Mouse (Mus musculus) 416B (cell line): ENCODE measurements around the gene Gm17631.
"Not testable (repeated sequence)": the region's sequence is repeated elsewhere in the genome, so short reads cannot be mapped to it uniquely, and the experiment has no call there.

Source experiments
- DNase-seq: peaks from one replicate; pipeline ENCODE4 v3.0.0; 2011; ENCODE audit warnings: low read depth

The Gm17631 gene

DNA sequence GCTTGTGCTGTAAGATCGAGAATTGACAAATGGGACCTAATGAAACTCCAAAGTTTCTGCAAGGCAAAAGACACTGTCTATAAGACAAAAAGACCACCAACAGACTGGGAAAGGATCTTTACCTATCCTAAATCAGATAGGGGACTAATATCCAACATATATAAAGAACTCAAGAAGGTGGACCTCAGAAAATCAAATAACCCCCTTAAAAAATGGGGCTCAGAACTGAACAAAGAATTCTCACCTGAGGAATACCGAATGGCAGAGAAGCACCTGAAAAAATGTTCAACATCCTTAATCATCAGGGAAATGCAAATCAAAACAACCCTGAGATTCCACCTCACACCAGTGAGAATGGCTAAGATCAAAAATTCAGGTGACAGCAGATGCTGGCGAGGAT, at the start of gene Gm17631:
Gm17631 (plus strand) TSS at position 301 of the 400 bp plus-strand sequence.
- DNase-seq, result not testable (repeated sequence)

DNA sequence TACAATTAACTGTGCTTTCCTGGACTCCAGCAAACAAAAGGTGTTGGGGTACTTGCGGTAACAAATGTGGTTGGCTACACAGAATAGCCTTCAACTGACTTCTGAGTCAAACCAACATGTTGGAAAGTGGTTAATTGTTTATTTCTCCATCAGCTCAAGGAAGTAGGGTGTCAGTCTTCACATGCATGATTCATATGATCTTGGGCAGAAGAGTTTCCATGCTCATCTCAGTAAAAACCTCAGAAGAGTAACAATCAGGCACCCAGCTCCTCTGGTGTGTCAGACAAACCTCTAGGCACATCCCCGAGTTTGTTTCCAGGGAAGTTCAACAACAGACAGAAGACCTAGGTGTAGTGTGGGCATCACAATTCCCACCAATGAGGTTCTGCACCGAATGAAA, 44.7 kb upstream of the Gm17631 start:
- DNase-seq, result peak; percentile 70

DNA sequence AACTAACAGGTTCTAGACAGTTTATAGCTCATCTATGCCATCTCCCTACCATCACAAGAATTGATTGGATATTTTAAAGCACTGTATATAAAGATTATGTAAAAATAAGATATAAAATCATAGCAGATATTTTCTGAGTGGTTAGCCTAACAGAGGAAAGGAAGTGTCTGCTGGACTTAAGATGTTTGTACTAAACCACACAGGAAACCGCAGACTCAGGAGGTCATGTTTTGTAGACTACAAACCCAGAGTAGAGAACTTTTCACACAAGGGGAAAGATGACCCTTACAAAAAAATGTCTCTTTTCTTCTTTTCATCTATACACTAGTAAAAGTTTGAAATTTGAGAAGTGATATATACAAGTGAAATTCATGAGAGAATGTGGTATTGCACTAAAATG, 38.4 kb upstream of the Gm17631 start:
- DNase-seq, result peak; percentile 97

DNA sequence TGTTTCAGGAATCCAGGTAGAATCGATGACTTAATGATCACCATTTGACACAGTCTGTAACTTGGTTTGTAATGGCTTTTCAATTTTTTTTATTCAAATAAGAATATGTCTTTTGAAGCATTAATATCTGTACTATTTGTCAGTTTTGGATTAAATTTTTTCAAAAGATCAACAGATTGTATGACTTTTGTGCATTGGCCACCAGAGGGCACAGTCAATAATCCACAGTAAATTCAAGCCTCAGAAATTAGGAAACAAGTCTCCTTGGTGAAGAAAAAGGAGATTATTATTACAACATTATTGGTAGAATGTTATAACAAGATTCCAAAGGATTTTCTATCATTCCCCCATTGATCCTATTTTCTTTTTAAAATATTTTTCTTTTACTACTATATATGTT, 36.9 kb upstream of the Gm17631 start:
- no peak for DNase-seq

DNA sequence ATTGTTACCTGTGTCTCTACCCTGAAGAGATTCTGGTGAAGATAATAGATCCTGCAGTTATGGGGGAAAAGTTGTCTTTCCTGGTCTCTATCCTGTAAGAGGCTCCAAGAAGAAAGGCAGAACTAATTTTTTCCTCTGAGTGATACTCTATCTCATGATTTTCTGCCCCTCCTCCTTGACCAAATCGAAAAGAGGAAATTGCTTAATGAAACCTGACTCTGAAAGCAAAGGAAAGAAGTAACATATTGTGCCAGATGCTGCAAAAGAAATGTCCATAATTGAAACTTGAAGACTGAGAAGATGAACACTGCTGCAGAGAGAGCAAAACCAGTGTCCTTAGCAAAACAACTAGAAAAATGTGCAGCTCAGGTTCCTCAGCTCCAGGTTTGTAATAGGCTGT, 14.1 kb downstream of the Gm17631 start, which contains the start of gene Klra17:
Klra17 (minus strand) TSS at position 124 of the 400 bp plus-strand sequence.
- DNase-seq, result peak; percentile 74

DNA sequence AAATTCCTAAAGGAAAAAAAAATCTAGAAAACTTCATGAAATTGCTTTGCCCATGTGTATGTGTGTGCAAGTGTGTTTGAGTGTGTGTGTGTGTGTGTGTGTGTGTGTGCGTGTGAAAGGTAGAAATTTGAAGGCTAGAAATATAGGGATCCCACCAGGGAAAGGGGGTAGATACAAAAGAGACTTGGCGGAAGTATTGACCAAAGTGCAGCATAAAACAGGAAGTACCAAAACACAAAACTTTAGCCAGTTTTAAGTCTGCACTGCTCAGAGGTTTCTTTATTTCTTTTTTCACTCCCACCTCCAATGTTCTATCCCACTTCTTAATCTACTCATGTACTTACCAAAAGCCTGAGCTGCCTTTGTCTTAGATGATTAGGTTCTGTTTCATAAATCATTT, 20.1 kb downstream of the Gm17631 start:
- DNase-seq, result no peak
